Mouse (Mus musculus) liver, adult (tissue): ENCODE results near the gene Alcam.

Experiments used
- GATA4 ChIP-seq: IDR thresholded peaks from 2 replicates; pipeline ENCODE4 v1.6.1; 2014; ENCODE audit warnings: mild to moderate bottlenecking, low read length; ENCODE audit not compliant: insufficient replicate concordance

The Alcam gene

GRCm38 (mm10) chr16:52451101-52451785 lies 2.6 kb downstream of the Alcam start:
- no peak for TF ChIP-seq GATA4

- no peak for TF ChIP-seq GATA4
These were observed 3.4 kb downstream of the Alcam start for GRCm38 (mm10) chr16:52450245-52451100.

- TF ChIP-seq GATA4, result no peak
These were observed 4.0 kb downstream of the Alcam start for GRCm38 (mm10) chr16:52449889-52450244.

GRCm38 (mm10) chr16:52445984-52446383 lies 7.9 kb downstream of the Alcam start:
- TF ChIP-seq GATA4, result no peak

GRCm38 (mm10) chr16:52443635-52444505 lies 10.0 kb downstream of the Alcam start:
- TF ChIP-seq GATA4, result no peak

- TF ChIP-seq GATA4, result no peak
These were observed 10.8 kb downstream of the Alcam start for GRCm38 (mm10) chr16:52443055-52443454.

- TF ChIP-seq GATA4, result no peak
These were observed 14.3 kb downstream of the Alcam start for GRCm38 (mm10) chr16:52439600-52439999.

- TF ChIP-seq GATA4, result no peak
These were observed 14.9 kb downstream of the Alcam start for GRCm38 (mm10) chr16:52439007-52439406.

- TF ChIP-seq GATA4, result no peak
These were observed 15.5 kb downstream of the Alcam start for GRCm38 (mm10) chr16:52438216-52438904.

GRCm38 (mm10) chr16:52433189-52433588 lies 20.7 kb downstream of the Alcam start:
- no peak for TF ChIP-seq GATA4

- no peak for TF ChIP-seq GATA4
These were observed 21.8 kb downstream of the Alcam start for GRCm38 (mm10) chr16:52432072-52432471.

GRCm38 (mm10) chr16:52431590-52431989 lies 22.3 kb downstream of the Alcam start:
- TF ChIP-seq GATA4, result no peak

- TF ChIP-seq GATA4, result no peak
These were observed 23.8 kb downstream of the Alcam start for GRCm38 (mm10) chr16:52430073-52430472.

GRCm38 (mm10) chr16:52429661-52430060 lies 24.2 kb downstream of the Alcam start:
- no peak for TF ChIP-seq GATA4

GRCm38 (mm10) chr16:52428505-52428904 lies 25.4 kb downstream of the Alcam start:
- peak; percentile 60; the same call in 1 of the 2 replicates for TF ChIP-seq GATA4
